Mouse (Mus musculus) embryo, embryonic 11.5 days (tissue): ENCODE data around the gene Cd274.

Experiments used
- DNase-seq: peaks from one replicate; pipeline ENCODE4 v3.0.0-alpha.2; 2012; ENCODE audit warnings: low read depth, low spot score

The Cd274 gene

GRCm38 (mm10) chr19:29364076-29364475 is 3.2 kb upstream of the Cd274 start:
- DNase-seq = no peak

- DNase-seq = no peak
Measured at GRCm38 (mm10) chr19:29365105-29365504, 2.1 kb upstream of the Cd274 start.

GRCm38 (mm10) chr19:29366226-29366968 is 858 bp upstream of the Cd274 start:
- no peak for DNase-seq

GRCm38 (mm10) chr19:29368041-29368440 is 786 bp downstream of the Cd274 start:
- DNase-seq = no peak

GRCm38 (mm10) chr19:29368671-29369309 is 1.5 kb downstream of the Cd274 start:
- no peak for DNase-seq

- no peak for DNase-seq
Measured at GRCm38 (mm10) chr19:29370112-29370511, 2.9 kb downstream of the Cd274 start.

- no peak for DNase-seq
Measured at GRCm38 (mm10) chr19:29370545-29371283, 3.5 kb downstream of the Cd274 start.

GRCm38 (mm10) chr19:29371284-29372081 is 4.2 kb downstream of the Cd274 start:
- no peak for DNase-seq

GRCm38 (mm10) chr19:29372138-29372537 is 4.9 kb downstream of the Cd274 start:
- no peak for DNase-seq

GRCm38 (mm10) chr19:29372621-29373020 is 5.4 kb downstream of the Cd274 start:
- DNase-seq = no peak

- no peak for DNase-seq
Measured at GRCm38 (mm10) chr19:29373438-29373837, 6.2 kb downstream of the Cd274 start.

GRCm38 (mm10) chr19:29374947-29375346 is 7.7 kb downstream of the Cd274 start:
- DNase-seq = no peak

- DNase-seq = no peak
Measured at GRCm38 (mm10) chr19:29376382-29376781, 9.1 kb downstream of the Cd274 start.

GRCm38 (mm10) chr19:29379839-29380603 is 12.8 kb downstream of the Cd274 start:
- DNase-seq = no peak

GRCm38 (mm10) chr19:29383368-29383767 is 16.1 kb downstream of the Cd274 start:
- DNase-seq = no peak

GRCm38 (mm10) chr19:29384412-29384811 is 17.2 kb downstream of the Cd274 start:
- DNase-seq = no peak

GRCm38 (mm10) chr19:29384994-29385393 is 17.7 kb downstream of the Cd274 start:
- DNase-seq = no peak

- no peak for DNase-seq
Measured at GRCm38 (mm10) chr19:29385822-29386221, 18.6 kb downstream of the Cd274 start.

- no peak for DNase-seq
Measured at GRCm38 (mm10) chr19:29388818-29389217, 21.6 kb downstream of the Cd274 start.

- no peak for DNase-seq
Measured at GRCm38 (mm10) chr19:29390483-29390882, 23.2 kb downstream of the Cd274 start.

- DNase-seq = no peak
Measured at GRCm38 (mm10) chr19:29391279-29391678, 24.0 kb downstream of the Cd274 start.
